Mouse (Mus musculus) cerebellum, adult 9-10 months (tissue): ENCODE results near the gene Itih3.

Experiments used
- DNase-seq: peaks from one replicate; pipeline ENCODE4 v3.0.0; 2022

The Itih3 gene

DNA sequence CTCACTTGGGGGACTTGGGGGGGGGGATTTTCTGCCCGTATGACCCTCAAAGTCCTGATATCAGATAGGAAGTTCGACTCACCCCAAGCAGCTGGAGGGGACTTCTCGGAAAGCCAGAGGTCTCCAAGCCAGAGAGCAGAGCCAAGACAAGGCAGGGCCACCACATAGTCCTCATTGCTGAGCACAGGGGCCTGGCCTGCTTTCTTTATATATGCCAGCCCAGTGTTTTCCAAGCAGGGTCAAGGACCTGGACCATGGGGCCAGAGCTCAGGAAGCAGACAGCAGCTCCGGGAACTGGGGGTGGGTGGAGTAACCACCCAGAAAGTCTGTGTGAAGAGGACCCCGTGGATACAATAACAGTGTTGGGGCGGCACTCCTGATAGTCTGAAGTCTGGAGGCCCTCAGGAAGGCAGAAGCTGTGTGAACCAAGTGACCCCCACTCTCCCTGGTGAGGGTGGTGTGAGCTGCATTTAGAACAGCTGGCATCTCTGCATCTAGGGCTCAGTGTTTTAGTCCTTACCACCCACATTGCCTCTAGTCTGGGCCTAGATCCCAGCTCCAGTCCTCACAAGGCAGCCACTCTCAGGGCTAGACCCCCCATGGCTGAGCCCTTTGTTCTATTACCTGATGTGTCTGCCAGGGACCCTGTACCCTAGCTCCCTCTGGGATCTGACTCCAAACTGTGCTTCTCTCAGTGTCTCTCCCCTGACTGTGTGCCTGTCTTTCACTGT, at the start of gene Itih3:
Itih3 (minus strand) TSS at position 386 of the 731 bp plus-strand sequence.
- peak; percentile 23 for DNase-seq

DNA sequence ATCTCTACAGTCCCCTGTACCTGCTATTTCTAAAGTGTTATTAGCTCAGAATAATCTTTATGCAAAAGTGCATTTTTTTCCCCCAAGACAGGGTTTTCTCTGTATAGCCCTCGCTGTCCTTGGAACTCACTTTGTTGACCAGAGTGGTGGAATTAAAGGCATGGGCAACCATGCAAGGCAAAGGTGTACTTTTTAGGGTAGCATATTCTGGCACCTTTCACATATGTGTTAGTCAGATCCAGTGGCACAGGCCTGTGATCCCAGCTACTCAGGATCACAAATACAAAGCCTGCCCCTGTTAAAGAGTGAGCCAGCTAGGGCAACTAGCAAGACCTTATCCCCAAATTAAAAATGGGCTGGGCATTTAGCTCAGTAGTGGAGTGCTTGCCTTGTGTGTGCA, 36.8 kb upstream of the Itih3 start:
- DNase-seq, result no peak

DNA sequence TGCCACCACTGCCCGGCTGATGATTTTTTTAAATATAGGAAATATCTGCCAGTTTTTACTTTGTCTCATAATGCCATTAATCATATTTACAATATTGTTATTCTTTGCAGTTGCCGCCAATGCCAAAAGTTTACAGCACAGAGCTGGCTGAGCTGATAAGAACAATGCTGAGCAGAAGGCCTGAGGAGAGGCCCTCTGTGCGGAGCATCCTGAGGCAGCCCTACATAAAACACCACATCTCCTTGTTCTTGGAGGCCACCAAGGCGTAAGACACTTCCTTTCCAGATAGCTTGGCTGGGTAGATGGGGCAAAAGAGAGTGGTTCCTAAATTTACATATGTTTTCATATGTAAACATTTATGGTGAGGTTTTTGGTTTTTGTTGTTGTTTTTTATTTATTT, 35.5 kb upstream of the Itih3 start:
- no peak for DNase-seq

DNA sequence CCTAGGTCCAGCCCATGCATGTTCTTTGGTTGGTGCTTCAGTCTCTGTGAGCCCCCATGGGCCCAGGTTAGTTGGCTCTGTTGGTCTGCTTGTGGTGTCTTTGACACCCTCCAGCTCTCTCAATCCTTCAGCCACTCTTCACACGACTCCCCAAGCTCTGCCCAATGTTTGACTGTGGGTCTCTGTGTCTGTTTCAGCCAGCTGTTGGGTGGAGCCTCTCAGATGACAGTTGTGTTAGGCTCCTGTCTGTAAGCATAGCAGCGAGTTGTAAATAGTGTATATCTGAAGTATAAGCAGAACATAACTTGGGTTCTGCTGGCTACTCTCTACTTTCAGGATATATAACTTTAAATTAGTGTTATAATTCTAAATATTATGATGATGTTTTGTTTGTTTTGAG, 35.0 kb upstream of the Itih3 start:
- no peak for DNase-seq

DNA sequence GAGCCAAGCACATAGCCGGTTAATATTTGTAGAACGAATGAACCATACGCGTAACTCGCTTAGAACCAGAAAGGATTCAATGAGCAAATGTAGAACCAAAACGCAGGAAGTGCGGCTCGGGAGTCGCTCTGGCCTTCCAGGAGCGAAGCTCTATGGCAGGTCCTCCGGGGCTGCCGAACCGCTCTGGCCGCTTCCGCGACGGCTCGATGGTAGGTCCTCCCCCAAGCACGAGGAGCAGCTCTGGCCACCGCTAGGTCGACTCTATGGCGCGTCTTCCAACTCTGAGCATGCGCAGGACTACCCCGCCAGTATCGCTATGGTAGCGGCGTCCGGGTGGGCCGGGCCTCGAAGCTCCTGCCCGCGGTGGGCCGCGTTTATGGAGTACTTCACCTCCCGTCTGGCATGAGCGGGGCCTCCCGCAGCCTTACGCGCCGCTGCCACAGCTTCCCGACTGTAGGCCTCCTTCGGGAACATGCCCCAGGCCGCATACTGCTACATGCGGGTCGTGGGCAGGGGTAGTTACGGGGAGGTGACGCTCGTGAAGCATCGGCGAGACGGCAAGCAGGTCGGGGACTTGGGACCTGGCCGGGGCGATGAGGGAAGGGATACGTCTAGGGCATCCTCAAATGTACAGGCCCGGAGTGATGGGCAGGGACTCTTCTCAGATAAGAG, 27.7 kb upstream of the Itih3 start, which contains the start of gene Nek4:
Nek4 (plus strand) TSS at position 224 of the 672 bp plus-strand sequence.
- DNase-seq, result peak; percentile 97

DNA sequence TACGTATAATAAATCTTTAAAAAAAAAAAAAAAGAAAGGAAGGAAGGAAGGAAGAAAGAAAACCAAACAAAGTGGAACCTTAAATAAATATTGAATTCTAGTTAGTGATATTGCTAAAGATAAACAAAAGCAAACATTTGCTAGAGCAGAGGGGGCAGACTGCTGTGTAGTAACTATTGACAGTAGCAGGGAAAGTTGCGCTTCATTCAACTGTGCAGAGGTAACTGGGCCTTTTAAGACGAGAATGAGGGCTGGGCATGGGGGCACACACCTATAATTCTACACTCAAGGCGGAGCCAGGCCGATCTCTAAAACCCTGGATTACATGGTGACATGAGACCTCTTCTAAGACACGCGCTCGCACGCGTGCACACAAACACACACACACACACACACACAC, 26.4 kb upstream of the Itih3 start:
- DNase-seq, result peak; percentile 29

DNA sequence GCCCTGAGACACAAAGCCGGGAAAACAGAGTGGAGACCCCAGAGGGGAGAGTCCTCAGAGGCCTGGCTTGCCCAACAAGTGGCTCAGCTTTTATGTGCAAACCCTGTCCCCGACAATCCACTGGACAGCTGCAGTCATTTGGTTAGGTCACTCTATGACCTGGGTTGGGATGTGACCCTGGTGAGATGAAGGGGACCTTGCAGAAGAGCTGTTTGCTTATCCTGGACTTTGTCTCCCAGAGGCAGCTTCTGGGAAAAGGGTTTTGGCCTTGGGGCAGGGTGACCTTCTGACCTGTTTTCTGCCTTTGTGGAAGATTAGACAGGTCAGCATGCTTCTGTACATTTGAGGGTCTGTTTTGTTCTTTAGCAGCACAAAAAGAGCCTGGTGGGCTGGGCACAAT, 21.2 kb upstream of the Itih3 start:
- no peak for DNase-seq

DNA sequence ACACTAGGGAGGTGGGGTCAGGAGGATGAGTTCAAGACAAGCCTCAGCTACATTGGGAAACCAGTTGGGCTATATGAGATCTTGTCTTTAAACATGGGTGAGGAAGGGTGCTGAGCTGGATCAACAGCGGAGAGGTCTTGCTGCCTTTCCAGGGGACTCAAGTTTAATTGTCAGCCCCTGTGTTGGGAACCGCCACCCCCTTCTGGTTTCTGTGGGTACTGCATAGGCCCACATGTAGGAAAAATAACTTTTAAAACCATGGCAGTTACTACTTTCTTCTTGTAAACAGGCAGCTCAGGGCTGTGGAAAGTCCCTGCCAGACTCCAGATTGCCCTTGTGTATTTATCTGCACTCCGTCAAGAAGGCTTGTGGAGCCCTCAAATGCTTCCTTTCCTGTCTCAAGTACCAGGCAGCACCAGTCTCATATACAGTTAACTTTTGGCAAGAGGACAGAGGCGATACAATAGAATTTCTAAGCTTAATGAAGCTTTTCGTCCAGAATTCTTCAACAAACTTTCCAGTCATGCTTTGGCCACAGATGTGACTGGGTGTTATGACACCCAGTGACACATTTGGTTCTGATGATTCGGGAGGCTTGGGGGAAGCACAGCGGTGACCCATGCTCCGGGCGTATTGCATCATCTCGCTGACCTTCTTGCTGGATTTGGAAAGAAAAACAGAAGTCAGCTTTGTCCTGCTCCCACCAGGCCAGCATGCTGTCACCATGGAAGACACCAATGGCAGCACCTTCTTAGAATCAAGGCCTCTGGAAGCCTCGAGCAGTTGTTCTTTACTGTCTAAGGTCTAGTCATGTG, 20.5 kb upstream of the Itih3 start:
- peak; percentile 37 for DNase-seq

DNA sequence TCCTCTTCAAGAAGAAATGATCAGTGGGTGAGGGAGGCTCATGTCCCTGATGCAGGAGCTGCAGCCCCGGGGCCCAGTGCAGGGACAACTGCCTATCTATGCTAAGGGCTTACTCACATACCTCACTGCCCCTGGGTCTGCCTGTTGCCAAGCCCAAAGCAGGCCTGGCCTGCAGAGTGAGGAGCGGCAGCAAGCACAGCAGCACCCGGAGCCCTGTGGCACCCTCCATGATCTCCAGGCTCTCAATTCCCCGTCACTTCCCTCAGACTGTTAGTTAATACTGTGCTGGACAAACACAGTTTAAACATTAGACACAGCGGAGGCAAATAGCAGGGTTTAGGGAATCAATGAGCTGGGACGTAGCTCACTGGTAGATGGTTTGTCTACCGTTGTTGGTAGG, 19.5 kb upstream of the Itih3 start, which contains the start of gene Itih1:
Itih1 (minus strand) TSS at position 252 of the 400 bp plus-strand sequence.
- DNase-seq, result no peak

DNA sequence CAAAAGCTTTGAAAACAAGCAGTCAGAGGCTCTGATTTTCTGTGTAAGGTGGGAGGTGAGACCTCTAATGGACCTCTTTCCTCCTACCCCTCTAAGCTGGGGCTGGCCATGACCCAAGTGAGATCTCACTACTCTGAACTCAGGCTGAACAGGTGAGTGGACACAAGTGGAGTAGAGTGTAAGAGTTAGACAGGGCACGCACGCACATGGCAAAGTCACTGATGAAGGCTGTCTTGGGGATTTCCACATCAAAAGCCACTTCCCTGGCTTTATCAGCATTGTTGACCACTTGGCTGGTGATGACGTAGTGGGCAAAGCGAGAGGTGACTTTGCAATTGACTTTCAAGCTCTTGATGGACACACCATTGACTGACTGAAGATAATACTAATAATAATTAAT, 18.7 kb upstream of the Itih3 start:
- DNase-seq, result no peak

DNA sequence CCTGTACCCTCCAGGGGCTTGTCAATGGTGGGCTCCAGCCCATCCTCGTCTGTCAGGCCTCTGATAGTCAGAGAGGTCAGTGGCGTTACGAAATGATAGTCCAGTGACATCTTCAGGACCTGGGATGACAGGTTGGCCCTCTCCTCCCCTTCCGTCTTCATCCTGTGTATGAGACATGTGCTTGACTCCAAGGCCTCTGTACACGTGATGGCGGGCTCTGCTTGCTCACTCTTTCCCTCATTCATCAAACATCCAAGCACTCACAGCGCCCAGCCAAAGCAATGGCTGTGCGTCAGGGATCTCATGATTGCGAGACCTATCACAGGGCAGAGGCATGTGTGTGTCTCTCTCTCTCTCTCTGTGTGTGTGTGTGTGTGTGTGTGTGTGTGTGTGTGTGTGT, 9.8 kb upstream of the Itih3 start:
- DNase-seq, result no peak

DNA sequence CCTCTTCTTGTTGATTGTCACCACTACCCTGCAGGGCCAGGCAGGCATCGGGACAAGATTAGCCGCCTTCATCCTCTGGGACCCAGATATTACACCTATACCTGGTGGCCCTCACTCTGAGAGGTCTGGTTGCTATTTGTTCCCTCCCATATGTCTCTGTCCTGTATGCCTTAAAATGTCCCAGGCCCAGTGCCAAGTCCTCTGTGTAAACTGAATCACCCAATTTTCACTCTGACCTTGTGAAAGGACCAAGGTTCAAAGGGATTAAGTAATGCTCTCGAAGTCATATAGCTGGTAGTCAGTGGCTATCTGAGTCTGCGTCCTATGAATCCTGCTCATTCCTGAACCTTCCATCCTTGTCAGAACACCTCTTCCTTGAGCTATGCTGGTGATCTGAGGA, 6.8 kb upstream of the Itih3 start:
- DNase-seq, result no peak

DNA sequence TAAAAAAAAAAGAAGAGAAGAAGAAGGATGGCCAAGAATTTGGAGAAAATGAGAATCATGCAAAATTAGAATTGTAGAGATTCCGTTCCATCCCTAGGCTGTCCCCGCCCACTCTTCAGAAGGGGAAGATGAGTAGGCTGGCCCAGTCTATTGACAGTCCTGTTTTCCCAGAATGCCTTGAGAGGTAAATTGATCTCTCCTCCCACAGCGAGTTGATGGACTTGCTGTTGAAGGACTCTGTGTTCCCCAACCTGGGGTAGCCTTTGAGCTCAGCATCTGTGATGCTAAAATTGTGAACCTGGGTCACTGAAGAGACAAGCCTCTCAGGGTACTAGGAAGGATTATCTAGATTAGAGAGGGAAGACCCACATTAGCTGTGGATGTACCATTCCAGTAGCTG, 1.9 kb upstream of the Itih3 start:
- DNase-seq, result no peak

DNA sequence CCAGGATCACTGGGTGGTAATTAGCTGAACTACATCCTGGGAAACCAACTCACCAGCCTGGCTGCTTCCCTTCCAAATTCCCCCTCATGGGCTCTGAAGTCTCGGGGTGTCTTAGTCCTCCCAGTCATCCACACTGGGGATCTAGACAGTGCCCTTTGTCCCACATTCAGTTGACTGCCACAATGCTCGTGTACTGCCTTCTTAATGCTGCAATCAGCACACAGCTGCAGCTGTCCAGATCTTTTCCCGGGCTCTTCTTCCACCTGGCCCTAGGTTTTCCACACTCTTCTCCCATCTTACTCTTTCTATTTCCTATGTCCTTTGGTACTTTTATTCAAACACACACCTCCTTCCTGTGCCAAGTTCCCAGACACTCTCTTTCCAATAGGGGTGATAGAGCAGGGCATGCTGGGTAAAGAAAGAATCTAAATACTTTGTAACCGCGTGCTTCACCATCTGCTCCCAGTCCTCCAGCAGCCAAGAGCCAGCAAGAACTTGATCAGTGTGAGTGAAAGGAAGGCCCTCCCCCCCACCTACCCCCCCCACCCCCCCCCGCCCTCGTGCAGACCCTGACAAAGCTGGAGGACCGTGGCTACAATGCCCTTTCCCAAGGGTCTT, 1.4 kb downstream of the Itih3 start:
- no peak for DNase-seq

DNA sequence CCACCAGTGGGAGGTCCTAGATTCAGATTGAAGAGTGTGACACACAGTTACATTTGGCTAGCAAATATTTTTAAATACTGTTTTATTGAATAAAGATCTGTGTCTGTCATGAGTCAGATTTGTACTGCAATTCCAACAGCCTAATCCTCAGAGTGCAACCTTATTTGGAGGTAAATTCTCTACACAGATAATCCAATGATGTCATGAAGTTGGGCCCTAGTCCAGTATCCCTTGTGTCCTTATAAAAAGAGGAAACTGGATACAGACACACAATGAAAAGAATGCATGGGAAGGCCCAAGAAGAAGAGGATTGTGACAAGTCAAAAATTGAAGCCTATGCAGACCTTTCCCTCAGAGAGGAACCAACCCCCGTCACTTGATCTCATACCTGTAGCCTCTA, 7.0 kb downstream of the Itih3 start:
- DNase-seq, result no peak

DNA sequence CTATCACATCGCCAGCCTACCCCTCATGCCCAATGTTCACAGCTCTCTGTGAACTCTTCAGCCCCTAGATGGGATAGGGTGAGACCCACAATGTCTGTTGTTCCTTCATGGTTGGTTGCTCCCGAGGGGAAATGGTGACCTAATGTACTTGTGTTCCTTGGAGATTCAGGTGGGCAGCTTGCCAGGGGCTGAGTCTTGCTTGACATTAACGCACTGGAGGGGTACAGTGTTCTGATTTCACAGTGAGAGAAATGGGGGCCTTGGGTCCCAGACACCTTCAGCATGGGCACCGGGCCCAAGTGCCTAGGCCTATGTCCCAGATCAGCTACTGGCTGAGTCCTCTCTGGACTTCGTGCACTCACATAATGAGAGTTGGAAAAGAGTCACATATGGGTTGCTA, 10.2 kb downstream of the Itih3 start:
- no peak for DNase-seq

DNA sequence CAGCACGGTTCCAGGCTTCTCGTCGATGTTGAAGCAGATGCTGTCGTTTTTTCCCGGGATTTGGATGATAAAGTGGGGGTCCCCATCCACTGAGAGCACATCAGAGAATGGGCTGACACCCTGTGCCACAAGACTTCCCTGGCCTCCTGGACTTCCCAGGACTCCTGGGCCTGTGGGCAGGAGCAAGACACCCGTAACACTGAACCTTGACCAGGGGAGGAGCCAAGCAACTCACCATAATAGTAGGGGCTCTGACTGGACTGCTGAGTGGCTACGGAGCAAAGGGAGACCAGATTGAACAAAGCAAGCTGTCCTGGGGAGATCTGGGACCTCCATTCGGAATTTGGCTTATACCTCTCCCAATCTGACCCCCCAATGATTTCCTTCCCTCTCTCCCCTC, 10.9 kb downstream of the Itih3 start:
- no peak for DNase-seq

DNA sequence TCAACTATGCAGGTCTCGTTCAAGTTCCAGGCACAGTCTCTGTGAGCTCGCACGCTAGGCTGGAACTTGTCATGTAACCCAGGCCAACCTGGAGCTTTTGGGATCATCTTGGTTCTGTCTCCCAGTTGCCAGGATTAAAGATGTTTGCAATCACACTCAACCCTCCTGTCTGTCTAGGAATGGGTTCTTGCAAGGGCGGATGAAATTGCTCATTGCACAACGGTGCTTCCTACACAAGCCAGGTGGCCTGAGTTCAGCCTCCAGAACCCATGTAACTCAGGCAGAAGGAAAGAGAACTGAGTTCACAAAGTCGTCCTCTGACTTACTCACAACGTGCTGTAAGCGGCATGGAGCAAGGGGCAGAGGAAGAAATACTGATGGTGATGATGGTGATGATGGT, 12.4 kb downstream of the Itih3 start:
- no peak for DNase-seq

DNA sequence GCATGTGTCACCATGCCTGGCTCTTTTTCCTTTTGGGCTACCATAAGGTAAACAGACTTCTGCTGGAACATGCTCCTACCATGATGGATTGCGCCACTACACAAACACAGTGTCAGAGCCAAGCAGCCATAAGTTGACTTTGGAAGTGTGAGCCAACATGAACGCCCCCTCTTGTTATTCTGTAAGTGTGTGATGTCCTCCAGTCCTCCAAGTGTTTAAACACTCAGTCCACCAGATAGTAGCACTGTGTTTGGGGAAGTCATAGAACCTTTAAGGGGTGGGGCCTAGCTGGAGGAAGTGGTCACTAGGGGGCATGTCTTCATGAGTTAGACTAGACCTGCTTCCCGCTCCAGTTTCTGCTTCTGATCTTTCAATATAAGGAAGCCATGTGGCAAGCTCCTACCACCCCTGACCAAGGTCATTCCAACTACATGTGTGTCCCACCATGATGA, 15.7 kb downstream of the Itih3 start:
- no peak for DNase-seq

DNA sequence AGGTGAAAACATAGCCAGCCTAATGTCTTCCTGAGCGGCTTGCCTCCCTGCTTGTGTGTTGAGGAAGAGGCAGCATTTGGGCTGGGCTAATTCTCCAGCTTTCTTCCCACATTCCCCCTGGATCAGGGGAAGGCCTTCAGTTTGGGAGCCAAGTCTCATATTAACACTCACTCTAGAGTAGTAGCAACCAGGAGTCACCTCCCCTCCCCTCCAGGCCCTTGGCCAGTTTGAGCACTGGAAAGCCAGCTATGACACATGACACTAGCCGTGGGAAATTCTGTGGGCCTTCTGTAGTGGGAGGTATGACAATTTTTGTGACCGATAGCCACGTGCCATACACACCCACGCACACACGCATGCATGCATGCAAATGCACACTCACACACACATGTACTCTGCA, 17.6 kb downstream of the Itih3 start:
- DNase-seq, result no peak

DNA sequence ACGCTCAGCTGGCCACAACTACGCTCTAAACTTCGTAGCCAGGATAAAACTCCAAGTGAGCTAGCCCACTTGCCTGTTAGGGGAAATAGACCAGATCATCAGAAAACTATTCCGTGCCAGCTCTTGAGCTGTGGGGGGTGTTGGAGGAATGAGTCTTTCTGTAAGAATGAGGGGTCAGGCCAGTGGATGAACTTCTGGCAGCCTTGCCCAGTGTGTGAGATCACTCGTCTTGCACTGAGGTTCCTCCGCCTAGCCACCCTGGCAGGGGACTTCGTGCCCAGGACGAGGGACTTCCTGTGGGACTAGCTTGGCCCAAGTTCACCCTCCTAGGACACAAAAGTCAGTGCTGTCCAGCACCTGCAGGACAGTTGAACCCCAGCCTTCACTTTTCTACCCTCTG, 19.3 kb downstream of the Itih3 start:
- DNase-seq, result no peak

DNA sequence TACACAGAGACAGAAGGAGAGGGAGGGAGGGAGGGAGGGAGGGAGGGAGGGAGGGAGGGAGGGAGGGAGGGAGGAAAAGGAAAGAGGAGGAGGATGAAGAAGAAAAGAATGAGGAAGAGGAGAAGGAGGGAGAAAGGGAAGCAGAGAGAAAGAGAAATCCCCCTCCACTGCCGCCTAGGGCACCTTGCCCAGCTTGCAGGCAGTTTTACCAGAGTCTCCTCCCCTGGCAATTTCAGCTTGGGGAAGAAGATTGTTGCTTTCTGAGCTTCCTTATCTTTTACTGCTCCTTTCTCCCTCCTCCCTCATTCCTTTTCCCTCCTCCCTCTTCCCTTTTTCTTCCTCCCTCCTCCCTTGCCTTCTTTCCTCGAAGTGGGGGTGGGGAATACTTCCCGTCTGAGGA, 20.5 kb downstream of the Itih3 start:
- DNase-seq, result no peak

DNA sequence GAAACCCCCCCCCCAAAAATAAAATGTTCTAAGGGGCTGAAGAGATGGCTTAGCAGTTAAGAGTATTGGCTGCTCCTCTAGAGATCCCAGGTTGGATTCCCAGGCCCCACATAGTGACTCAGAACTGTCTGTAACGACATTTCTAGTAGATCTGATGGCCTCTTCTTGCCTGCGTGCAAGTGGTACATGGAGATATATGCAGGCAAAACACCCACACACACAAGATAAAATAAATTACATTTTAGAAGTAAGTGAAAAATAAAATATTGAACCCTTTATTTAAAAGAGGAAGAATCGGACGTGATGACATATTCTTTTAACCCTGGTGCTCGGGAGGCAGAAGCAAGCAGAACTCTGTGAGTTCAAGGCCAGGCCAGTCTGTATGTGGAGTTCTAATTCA, 20.9 kb downstream of the Itih3 start:
- DNase-seq, result no peak
